Mouse (Mus musculus) gastrocnemius, postnatal 4 days (tissue): ENCODE results near the gene Clic3. TPM values are rescaled to one million over a fixed set of nuclear protein-coding genes. Genes with fewer than 3 reads are reported as not detected.
A peak's percentile ranks its signal among the peaks of the same experiment; 100 is the strongest.
"Not testable (repeated sequence)": the region's sequence is repeated elsewhere in the genome, so short reads cannot be mapped to it uniquely, and the experiment has no call there.

Source experiments
- DNase-seq, 2 experiments: peaks; one replicate each; pipeline ENCODE4 v3.0.0; 2021 to 2022; ENCODE audit warnings: low spot score in 2 of 2, mixed read lengths in 2 of 2
- long read RNA-seq, 2 experiments: library from polyadenylated mRNA; stranded (forward); transcript quantifications; one replicate each; pipeline ENCODE4 v2.0.0; 2021
- total RNA-seq, 2 experiments: library from RNA; stranded (reverse); gene quantifications; 2 replicates each; pipeline ENCODE4 v1.2.3; 2021

Clic3 gene
- under 1 TPM in 1 of 2 experiments, not detected in 1; 0.34 TPM for total RNA-seq
- long read RNA-seq, experiment 1, transcript Clic3-202 (6 exons, 808 nt) = major isoform, 8 of 12 reads
- long read RNA-seq, experiment 1, partial matches to known transcripts = 4 of 12 reads
- long read RNA-seq, experiment 1, other reads (novel, unspliced or antisense) = 0 of 12 reads
- long read RNA-seq, experiment 2, partial matches to known transcripts = 0 of 2 reads
- long read RNA-seq, experiment 2, other reads (novel, unspliced or antisense) = 0 of 2 reads

DNA sequence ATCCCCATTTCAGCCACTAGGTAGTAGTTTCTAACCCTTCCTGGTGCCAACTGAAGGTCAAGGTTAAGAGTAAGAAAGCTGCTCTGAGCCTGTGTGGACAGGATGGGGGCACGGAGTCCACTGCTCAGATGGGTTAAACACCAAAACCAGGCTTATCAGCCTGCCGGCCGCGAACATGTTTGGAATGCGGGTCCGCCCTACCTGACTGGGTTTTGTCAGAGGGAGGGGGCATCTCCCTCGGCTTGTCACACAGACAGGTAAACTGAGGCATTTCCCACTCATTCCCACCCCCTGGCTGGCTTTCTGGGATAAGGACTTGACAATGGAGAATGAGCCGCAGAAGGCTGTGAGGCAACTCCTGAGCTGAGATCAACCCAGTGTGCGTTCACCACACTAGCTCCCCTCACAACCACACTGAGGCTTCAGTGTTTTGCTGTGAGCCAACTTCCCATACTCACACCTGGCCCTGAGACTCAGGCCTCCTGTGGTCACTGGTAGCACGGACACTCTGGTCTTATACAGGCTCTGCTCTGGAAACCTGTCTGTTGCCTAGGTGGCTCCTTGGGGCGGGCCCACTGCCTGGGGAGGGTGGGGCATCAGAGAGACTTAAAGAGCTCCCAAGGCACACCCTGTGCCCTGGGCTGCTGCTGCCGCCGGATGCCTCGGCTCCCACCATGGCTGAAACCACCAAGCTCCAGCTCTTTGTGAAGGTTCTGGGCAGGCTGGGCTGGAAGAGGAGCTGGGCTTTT lies at the start of gene Clic3:
Gene Clic3, plus strand, starts transcription at position 634 of the 749 bp plus-strand sequence.
- DNase-seq = no peak

GRCm38 (mm10) chr2:25408908-25409307 lies 47.7 kb upstream of the Clic3 start:
- no peak for DNase-seq

- DNase-seq = not testable (repeated sequence)
Measured at GRCm38 (mm10) chr2:25413436-25413835, 43.2 kb upstream of the Clic3 start.

DNA sequence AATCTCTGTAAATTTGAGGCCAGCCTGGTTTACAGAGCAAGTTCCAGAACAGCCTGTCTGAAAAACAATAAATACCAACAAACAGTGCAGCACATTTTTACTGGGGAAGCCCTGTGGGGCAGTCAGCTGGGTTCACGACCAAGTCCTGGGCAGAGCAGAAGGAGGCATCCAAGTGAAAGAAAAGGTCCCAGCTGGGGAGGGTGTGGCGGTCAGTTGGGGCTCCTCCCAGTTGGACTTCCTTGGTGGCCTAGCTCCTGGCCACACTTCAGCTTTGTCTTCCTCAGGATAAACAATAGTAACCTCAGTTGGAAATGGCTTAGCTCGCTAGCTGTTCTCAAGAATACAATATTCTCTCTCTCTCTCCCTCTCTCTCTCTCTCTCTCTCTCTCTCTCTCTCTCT lies 39.2 kb upstream of the Clic3 start:
- DNase-seq = no peak

DNA sequence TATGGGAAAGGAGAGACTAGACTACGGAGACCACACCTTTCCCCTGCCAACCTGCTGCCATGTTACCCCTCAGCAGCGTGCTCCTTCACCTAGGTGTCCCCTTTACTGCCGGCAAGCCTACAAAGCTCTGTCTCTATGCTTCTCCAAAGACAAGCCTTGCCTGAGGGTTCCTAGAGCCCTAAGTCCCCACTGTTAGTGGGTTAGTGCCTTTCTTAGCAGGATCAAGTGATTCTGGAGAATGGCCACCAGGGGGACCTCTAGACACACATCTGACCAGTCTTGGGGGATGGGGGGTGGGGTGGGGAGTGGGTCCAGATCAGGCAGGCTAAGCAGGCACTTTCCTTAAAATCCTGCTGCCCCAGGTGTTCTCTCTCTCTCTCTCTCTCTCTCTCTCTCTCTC lies 34.7 kb upstream of the Clic3 start:
- DNase-seq = no peak

- no peak for DNase-seq
Measured at GRCm38 (mm10) chr2:25422587-25423410, 33.8 kb upstream of the Clic3 start, which contains the start of gene Fut7. Gene Fut7, plus strand, starts transcription at chr2:25423267.

- no peak for DNase-seq
Measured at GRCm38 (mm10) chr2:25423626-25424025, 33.0 kb upstream of the Clic3 start.

DNA sequence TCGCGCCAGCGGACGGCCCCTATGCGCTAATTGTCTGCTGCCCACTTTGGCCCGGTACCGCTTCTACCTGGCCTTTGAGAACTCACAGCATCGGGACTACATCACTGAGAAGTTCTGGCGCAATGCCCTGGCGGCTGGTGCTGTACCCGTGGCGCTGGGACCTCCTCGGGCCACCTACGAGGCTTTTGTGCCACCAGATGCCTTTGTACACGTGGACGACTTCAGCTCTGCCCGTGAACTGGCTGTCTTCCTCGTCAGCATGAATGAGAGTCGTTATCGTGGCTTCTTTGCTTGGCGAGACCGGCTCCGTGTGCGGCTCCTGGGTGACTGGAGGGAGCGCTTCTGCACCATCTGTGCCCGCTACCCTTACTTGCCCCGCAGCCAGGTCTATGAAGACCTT lies 31.2 kb upstream of the Clic3 start:
- no peak for DNase-seq

GRCm38 (mm10) chr2:25426721-25427191 lies 29.9 kb upstream of the Clic3 start:
- peak in 1 of 2 experiments; percentile 72 for DNase-seq

GRCm38 (mm10) chr2:25427256-25427655 lies 29.4 kb upstream of the Clic3 start:
- DNase-seq = no peak

DNA sequence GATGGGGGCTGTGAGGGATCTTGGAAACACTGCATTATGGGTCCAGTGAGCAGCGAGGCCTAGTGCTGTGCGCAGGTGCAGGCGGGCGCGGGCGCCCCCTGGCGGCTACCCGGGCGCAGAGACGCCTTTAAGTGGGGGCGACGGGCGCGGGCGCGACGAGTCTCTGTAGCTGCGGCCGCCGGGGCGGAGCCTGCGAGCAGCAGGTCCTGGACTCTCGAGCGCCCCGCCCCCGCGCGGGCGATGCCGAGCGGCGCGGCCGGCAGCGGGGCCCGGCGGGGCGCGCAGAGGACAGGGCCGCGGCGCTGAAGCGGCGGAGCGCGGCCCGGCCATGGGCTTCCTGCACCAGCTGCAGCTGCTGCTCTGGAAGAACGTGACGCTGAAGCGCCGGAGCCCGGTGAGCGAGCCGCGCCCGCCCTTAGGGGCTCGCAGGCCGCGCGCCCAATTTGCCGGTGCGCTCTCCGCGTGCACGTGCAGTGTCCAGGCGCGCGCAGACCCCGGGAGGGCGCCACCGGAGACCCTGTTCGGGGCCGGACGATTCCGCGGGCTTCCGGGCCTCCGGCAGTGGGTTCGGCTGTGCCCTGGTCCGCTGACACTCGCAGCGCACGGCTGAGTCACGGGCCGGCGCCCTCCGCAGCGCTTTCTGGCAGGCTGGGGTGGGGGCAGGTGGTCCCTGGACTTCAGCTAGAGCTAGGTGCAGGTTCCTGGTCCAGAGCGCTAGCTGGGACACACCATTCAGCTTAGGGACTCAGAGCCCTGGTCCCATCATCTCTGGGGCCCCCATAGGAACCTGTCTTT lies 28.0 kb upstream of the Clic3 start, which contains the start of gene Abca2:
Gene Abca2, plus strand, starts transcription at position 262 of the 795 bp plus-strand sequence.
- DNase-seq = peak; percentile 92 to 94

DNA sequence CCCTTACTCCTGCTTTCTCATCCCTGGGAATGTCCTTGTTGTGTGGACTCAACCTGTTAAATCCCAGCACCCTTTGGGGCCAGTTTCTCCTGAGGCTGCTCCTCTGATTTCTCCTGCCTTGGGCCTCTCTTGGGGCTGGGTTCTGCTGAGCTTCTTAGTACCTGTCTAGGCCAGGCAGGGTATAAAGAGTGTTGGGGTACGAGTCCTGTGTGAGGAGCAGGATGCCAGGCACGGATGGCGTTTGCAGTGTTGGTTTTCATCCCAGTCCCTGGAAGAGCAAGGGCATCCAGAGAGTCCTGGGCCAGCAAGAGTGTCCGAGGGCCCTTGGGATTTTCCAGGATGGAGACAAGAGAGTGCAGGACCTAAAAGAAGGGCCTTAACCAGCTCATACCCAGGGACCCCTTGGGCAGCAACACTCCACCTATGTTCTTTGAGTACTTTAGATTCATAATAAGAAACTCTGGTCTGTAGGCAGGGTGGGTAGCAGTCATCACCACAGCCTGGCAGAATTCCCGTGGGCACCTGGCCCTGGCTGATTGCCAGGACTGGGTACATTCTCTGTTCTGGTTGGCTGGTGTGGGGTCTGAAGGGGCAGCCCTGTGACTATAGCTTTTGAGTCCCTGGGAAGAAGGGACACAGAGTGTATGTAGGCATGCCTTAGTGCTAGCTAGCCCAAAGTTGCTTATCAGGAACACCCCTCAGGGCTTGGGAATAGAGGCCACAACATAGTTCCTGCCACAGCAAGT lies 27.0 kb upstream of the Clic3 start:
- DNase-seq = peak in 1 of 2 experiments; percentile 11

- peak in 1 of 2 experiments; percentile 16 for DNase-seq
Measured at GRCm38 (mm10) chr2:25430395-25431233, 26.0 kb upstream of the Clic3 start.

DNA sequence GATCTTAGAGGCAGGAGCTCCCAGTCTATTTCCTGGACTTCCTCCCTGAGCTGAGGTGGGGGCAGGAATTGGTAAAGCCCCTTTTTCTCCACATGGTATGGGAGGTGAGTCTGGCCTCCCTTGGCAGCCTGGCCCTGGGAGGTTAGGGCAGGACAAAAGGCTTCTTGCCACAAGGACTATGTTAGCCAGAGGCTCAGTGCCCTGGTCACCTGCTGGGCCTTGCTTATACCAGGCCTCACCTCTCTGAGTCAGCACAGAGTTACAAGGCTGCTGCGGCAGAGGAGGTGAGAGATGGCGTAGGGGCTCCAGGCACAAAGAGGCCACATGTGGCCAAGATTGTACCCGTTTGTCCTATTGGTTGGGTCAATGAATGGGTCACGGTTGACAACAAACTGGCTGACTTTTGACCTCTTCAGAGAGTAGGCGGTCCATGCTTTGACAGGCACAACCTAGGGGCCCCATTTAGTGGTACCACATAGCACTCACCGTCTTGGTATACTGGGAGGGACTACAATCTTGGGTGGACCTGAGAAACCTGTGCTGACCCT lies 25.3 kb upstream of the Clic3 start:
- DNase-seq = no peak

DNA sequence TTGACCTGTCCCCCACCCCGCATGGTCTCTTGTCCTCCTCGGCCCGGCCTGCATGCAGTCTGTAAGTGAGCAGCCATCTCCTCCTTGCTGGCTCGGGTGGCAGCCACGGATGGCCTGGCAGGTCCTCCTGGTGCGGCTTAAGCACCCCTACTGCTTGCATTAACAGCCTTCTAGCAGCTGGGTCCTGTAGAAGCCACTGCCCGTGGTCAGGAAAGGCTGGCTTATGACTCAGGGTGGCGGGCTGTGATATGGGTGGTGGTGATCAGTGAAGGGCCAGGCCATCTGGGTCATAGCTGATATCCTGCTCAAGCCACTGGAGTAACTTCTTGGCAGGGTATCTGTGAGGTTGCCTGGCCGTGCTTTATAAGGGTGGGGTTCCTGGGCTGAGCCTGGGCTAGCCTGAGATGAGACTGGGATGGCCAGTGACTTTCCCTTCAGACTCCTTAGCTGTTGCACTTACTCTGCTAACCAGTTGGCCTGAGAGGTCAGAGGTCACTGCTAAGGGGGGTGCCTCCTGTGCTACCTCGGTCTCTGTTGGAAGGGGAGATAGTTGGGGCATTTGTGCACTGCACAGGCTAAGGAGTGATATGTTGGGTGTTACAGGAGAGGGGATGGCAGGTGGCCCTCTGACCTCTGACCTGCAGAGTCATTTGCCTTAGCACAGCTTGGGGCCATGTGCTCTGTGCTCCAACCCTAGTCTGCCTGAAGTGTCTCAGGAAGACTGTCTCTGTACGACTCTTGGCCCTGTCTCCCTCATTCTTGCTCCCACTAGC lies 24.1 kb upstream of the Clic3 start:
- no peak for DNase-seq

GRCm38 (mm10) chr2:25433101-25433500 lies 23.5 kb upstream of the Clic3 start:
- DNase-seq = no peak

GRCm38 (mm10) chr2:25434292-25434691 lies 22.3 kb upstream of the Clic3 start:
- DNase-seq = peak in 1 of 2 experiments; percentile 16

DNA sequence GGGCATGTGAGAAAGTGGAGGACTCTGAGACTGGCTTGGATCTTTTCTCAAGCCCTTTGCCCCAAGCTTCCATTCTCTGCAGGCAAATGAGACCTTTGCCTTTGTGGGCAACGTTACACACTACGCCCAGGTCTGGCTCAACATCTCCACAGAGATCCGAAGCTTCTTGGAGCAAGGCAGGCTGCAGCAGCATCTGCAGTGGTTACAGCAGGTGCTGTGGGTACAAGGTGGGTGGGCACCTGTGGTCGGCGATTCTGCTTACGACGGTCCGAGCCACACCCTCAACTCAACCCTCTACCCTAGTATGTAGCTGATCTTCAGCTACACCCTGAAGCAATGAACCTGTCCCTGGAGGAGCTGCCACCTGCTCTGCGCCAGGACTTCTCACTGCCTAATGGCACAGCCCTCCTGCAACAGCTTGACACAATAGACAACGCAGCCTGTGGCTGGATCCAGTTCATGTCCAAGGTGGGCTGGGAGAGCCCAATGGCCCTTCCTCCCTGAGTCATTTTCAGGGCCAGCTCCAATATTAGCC lies 20.3 kb upstream of the Clic3 start:
- no peak for DNase-seq
